Mouse (Mus musculus) spleen, adult 12 weeks (tissue): ENCODE results near the gene Syt13.

ENCODE experiments used
- DNase-seq: peaks from one replicate; pipeline ENCODE4 v3.0.0; 2022; ENCODE audit warnings: low spot score

The Syt13 gene

GRCm38 (mm10) chr2:92914933-92915553 is at the start of gene Syt13:
Syt13 (plus strand) TSS chr2:92915098.
- no peak for DNase-seq

GRCm38 (mm10) chr2:92866616-92867015 is 48.3 kb upstream of the Syt13 start:
- no peak for DNase-seq

- DNase-seq, result no peak
Measured at GRCm38 (mm10) chr2:92870139-92870836, 44.6 kb upstream of the Syt13 start.

GRCm38 (mm10) chr2:92871093-92871686 is 43.7 kb upstream of the Syt13 start:
- DNase-seq, result no peak

- DNase-seq, result no peak
Measured at GRCm38 (mm10) chr2:92872652-92873051, 42.2 kb upstream of the Syt13 start.

GRCm38 (mm10) chr2:92874592-92874991 is 40.3 kb upstream of the Syt13 start:
- DNase-seq, result no peak

GRCm38 (mm10) chr2:92877488-92877887 is 37.4 kb upstream of the Syt13 start:
- no peak for DNase-seq

GRCm38 (mm10) chr2:92883039-92883911 is 31.6 kb upstream of the Syt13 start:
- peak; percentile 3 for DNase-seq

GRCm38 (mm10) chr2:92883912-92884243 is 31.0 kb upstream of the Syt13 start:
- DNase-seq, result no peak

- no peak for DNase-seq
Measured at GRCm38 (mm10) chr2:92884976-92885375, 29.9 kb upstream of the Syt13 start.

GRCm38 (mm10) chr2:92886862-92887261 is 28.0 kb upstream of the Syt13 start:
- DNase-seq, result no peak

- no peak for DNase-seq
Measured at GRCm38 (mm10) chr2:92892524-92892923, 22.4 kb upstream of the Syt13 start.

GRCm38 (mm10) chr2:92903650-92904049 is 11.2 kb upstream of the Syt13 start:
- DNase-seq, result no peak

- no peak for DNase-seq
Measured at GRCm38 (mm10) chr2:92904307-92904859, 10.5 kb upstream of the Syt13 start.

GRCm38 (mm10) chr2:92910371-92910770 is 4.5 kb upstream of the Syt13 start:
- DNase-seq, result no peak

- no peak for DNase-seq
Measured at GRCm38 (mm10) chr2:92912312-92912711, 2.6 kb upstream of the Syt13 start.

- DNase-seq, result no peak
Measured at GRCm38 (mm10) chr2:92913295-92913694, 1.6 kb upstream of the Syt13 start.

- DNase-seq, result no peak
Measured at GRCm38 (mm10) chr2:92915659-92916631, 1.0 kb downstream of the Syt13 start.

GRCm38 (mm10) chr2:92917405-92918142 is 2.7 kb downstream of the Syt13 start:
- no peak for DNase-seq

GRCm38 (mm10) chr2:92920709-92921108 is 5.8 kb downstream of the Syt13 start:
- no peak for DNase-seq
